In genomic region chr8:84147769-84148530, GRCm38 (mm10) we compare ENCODE assay signal across 1 mouse cellular context.
TF ChIP-seq lines count a peak whose summit lies in the region.

TSS of gene Cc2d1a (minus strand) at chr8:84147936.
TSS of gene 4930432K21Rik (plus strand) at chr8:84148025.

TF ChIP-seq in CH12.LX, 34 proteins besides CTCF, POLR2A, EP300 and RAD21 (continued from another document):
- TF ChIP-seq MYC (IDR thresholded peaks at IDR 0.05; ENCODE audit: low read depth, low read length) = peak; percentile 65; the same call in 1 of the 2 replicates
- TF ChIP-seq MEF2A (IDR thresholded peaks at IDR 0.05; ENCODE audit: borderline replicate concordance, low read depth, low read length) = peak; percentile 41; the same call in 1 of the 2 replicates
- peak; percentile 93; the same call in 1 of the 2 replicates for TF ChIP-seq KAT2A (IDR thresholded peaks at IDR 0.05; ENCODE audit: insufficient replicate concordance, low read length)
- peak; percentile 99 for TF ChIP-seq NRF1 (IDR thresholded peaks at IDR 0.05; ENCODE audit: low read depth, low read length)
- no peak for TF ChIP-seq MAFK (IDR thresholded peaks at IDR 0.05; ENCODE audit: insufficient replicate concordance, low read length)
- TF ChIP-seq SIN3A (IDR thresholded peaks at IDR 0.05; ENCODE audit: low read length) = no peak
- 0 out of 2 replicates have a peak, but pooled peaks have one; percentile 22 for TF ChIP-seq USF2 (conservative IDR thresholded peaks at IDR 0.05; ENCODE audit: low read depth, low read length)
- TF ChIP-seq ZC3H11A (IDR thresholded peaks at IDR 0.05; ENCODE audit: low read depth, low read length) = no peak
- peak; percentile 90 for TF ChIP-seq ELF1 (IDR thresholded peaks at IDR 0.05; ENCODE audit: low read depth, low read length)
- TF ChIP-seq BHLHE40 (IDR thresholded peaks at IDR 0.05; ENCODE audit: low read depth, low read length) = no peak
- TF ChIP-seq HCFC1 (IDR thresholded peaks at IDR 0.05; ENCODE audit: low read depth, low read length) = peak; percentile 99
- peak; percentile 48; the same call in 1 of the 2 replicates for TF ChIP-seq GABPA (IDR thresholded peaks at IDR 0.05; ENCODE audit: insufficient replicate concordance, low read depth, low read length)
- TF ChIP-seq POLR2AphosphoS2 (IDR thresholded peaks at IDR 0.05; ENCODE audit: low read depth, low read length) = no peak
- peak; percentile 91; the same call in 1 of the 2 replicates for TF ChIP-seq E2F4 (IDR thresholded peaks at IDR 0.05; ENCODE audit: insufficient replicate concordance, low read depth, low read length)
- TF ChIP-seq PAX5 (IDR thresholded peaks at IDR 0.05; ENCODE audit: low read length) = no peak
- TF ChIP-seq TCF12 (IDR thresholded peaks at IDR 0.05; ENCODE audit: low read depth, low read length) = 0 out of 2 replicates have a peak, but pooled peaks have one; percentile 36
- peak; percentile 71; the same call in 1 of the 2 replicates for TF ChIP-seq NELFE (IDR thresholded peaks at IDR 0.05; ENCODE audit: low read depth, low read length)
- TF ChIP-seq ZNF384 (IDR thresholded peaks at IDR 0.05; ENCODE audit: low read depth, low read length) = no peak
